Mouse (Mus musculus) left cerebral cortex, postnatal 25 days (tissue): ENCODE data around the gene Mbd3l2. TPM values are rescaled to one million over a fixed set of nuclear protein-coding genes. Genes with fewer than 3 reads are reported as not detected.
"Not testable (repeated sequence)": the region's sequence is repeated elsewhere in the genome, so short reads cannot be mapped to it uniquely, and the experiment has no call there.

Experiments used
- DNase-seq, 2 experiments: peaks; one replicate each; pipeline ENCODE4 v3.0.0; 2022; ENCODE audit warnings: low spot score in 2 of 2, mixed read lengths in 1 of 2
- intact Hi-C: fragments of 180-260 bp; cut with DNase I; formaldehyde crosslinking; loops from one replicate; pipeline ENCODE4 v1.15.1; 2025
- microRNA-seq, 2 experiments: library from miRNA; unstranded; fragments of <30 nt; microRNA quantifications; one replicate each; pipeline ENCODE4 v1.2.0; 2022
- total RNA-seq, 2 experiments: library from RNA; stranded (reverse); gene quantifications; 2 replicates each; pipeline ENCODE4 v1.2.3; 2021

The Mbd3l2 gene
- total RNA-seq = not detected

DNA sequence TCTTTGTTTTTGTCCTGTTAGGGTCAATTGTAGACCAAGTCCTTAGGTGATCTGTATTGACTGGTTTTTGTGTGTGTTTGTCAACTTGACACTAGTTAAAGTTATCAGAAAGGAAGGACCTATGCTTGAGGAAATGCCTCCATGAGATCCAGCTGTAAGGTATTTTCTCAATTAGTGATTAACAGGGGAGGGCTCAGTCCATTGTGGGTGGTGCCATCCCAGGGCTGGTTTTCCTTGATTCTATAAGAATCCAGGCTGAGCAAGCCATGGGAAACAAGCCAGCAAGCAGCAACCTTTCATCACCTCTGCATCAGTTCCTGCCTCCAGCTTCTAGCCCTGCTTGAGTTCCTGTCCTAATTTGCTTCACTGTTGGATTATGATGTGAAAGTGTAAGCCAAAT, at the start of gene Mbd3l2:
Mbd3l2 (plus strand) TSS at position 301 of the 400 bp plus-strand sequence.
- intact Hi-C loops = no loop called here
- DNase-seq = no peak

DNA sequence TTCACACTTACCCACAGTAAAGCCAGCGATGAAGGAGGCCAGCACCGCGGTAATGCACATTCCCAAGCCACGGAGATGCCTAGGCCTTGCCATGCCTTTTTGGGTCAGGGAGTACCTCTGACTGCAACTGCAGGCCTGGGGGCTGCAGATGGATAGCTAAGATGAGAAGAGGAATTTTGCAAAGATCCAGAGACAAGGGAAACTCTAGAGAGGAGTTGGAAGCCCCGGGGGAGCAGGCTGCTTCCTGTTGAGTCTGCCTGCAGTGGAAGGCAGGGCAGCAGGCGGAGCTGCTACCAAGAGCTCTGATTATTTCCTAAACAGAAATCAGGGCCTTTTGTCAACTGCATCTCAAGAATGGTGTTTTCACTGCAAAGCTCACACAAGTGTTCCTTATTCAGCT, 44.7 kb upstream of the Mbd3l2 start:
- DNase-seq = no peak
- intact Hi-C loops = no loop called here

DNA sequence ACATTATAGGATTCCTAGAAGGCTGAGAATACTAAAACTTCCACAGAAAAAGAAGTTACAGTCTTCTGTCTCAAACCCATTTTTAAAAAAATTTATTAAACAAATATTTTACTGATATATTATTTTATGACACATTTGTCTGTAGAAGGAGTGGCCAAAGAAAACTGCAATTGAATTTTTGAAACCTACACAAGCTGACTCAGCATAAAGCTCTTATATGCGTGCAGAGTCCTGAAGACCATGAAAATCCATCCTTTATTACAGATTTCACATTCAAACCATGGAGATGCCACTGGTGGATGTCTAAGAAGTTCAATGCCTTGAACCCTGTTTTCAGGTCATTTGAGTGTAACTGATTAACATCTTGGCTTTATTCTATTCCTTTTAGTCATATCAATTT, 30.8 kb upstream of the Mbd3l2 start:
- intact Hi-C loops = no loop called here
- DNase-seq = no peak

DNA sequence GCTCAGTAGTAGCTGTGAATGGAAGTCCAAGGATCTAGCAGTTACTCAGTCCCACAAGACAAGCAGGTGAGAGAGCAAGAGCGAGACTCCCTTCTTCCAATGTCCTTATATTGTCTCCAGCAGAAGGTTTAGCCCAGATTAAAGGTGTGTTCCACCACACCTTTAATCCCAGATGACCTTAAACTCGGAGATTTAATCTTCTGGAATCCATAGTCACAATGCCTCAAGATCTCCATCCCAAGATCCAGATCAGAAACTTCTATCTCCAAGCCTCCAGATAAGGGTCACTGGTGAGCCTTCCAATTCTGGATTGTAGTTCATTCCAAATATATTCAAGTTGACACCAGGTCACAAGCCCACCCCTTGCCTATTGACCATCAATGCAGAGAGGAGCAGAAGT, 27.6 kb upstream of the Mbd3l2 start, which contains the start of gene Naalad2:
Naalad2 (minus strand) TSS at position 101 of the 400 bp plus-strand sequence.
- intact Hi-C loops, DNase-seq: not testable (repeated sequence)

DNA sequence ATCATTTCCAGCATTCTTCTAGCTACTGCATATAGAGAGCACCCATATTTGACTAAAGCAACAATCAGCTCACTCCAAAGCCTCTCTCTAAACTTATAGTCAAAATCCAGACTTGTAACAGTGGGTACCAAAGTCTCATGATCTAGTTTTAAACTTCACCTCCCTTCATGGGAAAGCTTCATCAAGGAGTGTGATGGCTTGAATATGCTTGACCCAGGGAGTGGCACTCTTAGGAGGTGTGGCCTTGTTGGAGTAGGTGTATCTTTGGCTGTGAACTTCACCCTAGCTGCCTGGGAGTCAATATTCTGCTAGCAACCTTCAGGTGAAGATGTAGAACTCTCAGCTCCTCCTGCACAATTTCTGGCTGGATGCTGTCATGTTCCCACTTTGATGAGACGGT, 26.3 kb upstream of the Mbd3l2 start, which contains the start of gene Ubtfl1:
Ubtfl1 (plus strand) TSS at position 301 of the 400 bp plus-strand sequence.
- DNase-seq = no peak
- intact Hi-C loops = no loop called here

DNA sequence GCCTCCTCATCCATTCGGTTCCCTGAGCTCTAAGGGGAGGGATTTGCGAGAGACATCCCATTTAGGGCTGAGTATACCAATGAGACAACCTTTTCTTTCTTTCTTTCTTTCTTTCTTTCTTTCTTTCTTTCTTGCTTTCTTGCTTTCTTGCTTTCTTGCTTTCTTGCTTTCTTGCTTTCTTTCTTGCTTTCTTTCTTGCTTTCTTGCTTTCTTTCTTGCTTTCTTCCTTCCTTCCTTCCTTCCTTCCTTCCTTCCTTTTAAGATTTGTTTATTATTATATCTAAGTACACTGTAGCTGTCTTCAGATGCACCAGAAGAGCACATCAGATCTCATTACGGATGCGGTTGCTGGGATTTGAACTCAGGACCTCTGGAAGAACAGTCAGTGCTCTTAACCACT, 18.1 kb upstream of the Mbd3l2 start:
- intact Hi-C loops, DNase-seq: not testable (repeated sequence)

DNA sequence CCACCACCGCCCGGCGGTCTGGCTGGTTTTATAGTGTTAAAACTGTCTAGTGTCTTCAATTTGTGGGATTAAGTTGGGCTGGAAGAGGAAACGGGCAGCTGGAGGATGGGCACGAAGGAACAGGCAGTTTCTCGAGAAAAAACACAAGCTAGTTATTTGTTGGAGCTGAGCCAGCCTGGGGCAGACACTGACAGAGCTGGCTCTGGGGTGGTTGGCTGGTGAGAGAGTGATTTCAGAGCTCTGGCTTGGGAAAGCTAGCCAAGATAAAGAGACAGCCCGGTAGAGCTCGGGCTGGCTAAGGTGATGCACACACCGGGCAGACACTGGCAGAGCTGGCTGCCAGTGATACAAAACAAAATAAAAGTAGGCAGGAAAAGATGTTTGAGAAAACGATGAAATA, 1.2 kb downstream of the Mbd3l2 start:
- peak; percentile 1 for DNase-seq

DNA sequence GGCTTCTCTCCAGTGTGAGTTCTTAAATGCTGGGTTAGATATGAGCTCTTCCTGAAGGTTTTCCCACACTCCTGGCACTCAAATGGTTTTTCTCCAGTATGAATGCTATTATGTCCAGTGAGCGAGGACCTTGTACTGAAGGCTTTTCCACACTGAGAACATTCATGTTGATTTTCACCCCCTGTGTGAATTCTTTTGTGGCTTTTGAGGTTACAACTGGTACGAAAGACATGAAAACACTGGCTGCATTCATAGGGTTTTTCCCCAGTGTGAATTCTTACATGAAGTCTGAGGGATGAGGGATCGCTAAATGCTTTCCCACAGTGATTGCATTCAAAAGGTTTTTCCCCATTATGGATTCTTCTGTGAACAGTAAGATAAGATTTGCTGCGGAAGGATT, 26.1 kb downstream of the Mbd3l2 start:
- DNase-seq = no peak
- intact Hi-C loops = no loop called here

More for the DNA sequence above, 1.2 kb downstream of the Mbd3l2 start:
- intact Hi-C loops = no loop called here

DNA sequence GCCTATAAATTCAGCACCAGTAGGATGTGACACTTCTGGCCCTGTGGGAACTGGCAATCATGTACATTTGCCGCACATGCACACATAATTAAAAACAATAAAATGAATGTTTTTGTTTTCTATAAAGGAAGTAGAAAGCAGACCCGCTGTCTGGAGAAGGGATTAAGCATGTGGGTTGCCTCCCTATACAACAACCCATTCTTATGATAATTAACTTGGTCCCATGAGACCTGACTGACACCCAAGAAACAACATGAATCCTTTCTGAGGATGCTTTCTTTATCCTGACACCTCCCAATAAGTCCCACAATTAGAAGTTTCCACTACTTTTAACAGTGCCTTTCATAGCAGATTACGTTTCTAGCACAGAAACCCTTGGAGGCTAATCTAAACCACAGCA, 36.9 kb downstream of the Mbd3l2 start:
- intact Hi-C loops = no loop called here
- DNase-seq = no peak

DNA sequence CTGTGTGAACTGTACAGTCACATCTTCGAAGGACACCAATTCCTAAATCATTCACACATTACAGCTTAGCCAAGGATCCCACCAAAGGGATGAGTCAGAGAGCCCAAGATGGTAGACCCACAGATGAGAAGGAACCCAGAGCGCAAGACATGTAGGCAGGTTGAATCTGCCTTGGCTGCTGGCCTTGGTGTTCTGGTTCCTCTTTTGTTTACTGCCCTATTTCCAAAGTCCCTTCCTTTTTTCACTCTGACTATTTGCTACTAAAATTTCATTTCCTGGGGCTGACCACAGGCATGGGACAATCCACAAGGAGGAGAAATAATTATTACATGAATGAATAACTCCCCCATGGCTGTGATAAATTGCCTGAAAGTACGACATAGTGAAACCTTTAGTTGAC, 37.6 kb downstream of the Mbd3l2 start:
- intact Hi-C loops = no loop called here
- DNase-seq = no peak

DNA sequence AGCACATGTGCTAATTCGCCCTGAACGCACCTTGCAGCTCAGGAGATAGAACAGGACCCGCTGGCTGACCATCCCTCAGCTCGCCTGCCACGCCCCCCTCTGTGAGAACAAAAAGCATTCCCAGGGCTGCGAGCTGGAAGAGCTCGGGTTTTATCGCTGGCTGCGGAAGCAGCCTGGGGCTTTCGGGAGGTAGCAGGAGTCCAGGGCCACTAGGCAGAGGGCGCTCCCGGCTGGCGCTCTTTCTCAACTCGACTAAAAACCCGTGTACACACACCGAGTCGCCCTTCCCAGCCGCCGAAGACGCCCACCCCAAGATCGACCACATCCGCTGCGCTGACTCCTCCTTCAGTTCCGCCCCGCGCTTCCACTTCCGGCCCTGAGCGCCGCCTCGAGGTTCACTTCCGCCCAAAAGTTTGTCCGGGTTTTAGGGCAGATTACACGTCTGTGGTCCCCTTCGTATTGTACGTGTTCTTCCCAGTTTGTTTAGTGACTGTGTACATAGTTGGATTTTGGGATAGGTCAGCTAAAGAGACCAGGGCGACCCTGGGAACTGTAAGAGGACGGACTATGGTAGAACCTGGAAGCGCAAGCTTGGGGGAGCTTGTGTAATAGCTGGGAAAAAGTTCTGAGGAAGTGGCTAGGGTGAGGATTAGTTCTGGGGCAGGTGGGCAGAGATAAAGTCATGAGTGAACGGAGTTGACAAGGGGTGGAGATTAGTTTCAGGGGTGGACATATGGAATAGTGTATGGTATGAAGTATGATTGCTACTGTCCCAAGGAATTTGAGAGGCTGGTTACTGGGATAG, 43.1 kb downstream of the Mbd3l2 start:
- intact Hi-C loops = no loop called here
- DNase-seq = peak; percentile 69 to 71

DNA sequence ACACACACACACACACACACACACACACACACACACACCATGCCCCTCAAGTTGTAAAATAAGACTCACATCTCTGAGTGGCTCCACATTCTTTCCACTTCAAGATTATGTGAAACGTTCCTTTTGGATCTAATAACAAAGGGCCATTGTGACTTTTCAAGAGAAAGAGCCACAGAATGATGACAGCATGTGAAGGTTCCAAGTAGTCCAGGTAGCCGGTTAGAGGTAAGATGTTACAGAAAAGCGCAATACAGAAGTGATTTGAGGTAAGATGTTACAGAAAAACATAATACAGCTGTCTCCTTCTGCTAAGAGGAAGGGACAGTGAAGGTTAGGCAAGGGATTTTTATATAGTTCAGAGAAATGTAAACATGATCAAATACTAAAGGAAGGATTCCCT, 47.7 kb downstream of the Mbd3l2 start, which contains the start of the genes Zfp558 and Mbd3l1:
Zfp558 (minus strand) TSS at position 101 of the 400 bp plus-strand sequence.
Mbd3l1 (plus strand) TSS at position 192 of the 400 bp plus-strand sequence.
- DNase-seq = no peak
- intact Hi-C loops = no loop called here

Small RNA genes lying within 50 kb of the gene (microRNA-seq; reads per million reads assigned to microRNA genes)
- 0 reads per million in 2 experiments for gene Gm22854

Other genes with a start within 250 kb of the Mbd3l2 start
- gene Chordc1, start 138.5 kb upstream of the Mbd3l2 start, total RNA-seq = 100 to 1,000 TPM in 1 of 2 experiments, 10 to 100 TPM in 1; 96.8 to 113 TPM
- gene Naalad2, start 27.7 kb upstream of the Mbd3l2 start, total RNA-seq = 1 to 10 TPM in 1 of 2 experiments, under 1 TPM in 1; 0.89 to 1.1 TPM
- gene Ubtfl1, start 26.2 kb upstream of the Mbd3l2 start, total RNA-seq = not detected
- 1 to 10 TPM; 2.3 to 2.8 TPM for gene Zfp558, start 47.6 kb downstream of the Mbd3l2 start, total RNA-seq
- gene Mbd3l1, start 47.7 kb downstream of the Mbd3l2 start, total RNA-seq = not detected
- gene Muc16, start 243.9 kb downstream of the Mbd3l2 start, total RNA-seq = not detected